Mouse (Mus musculus): ENCODE measurements at regions not wholly inside any gene's neighbourhood (a gene's known extent, or its start where the extent isn't known, plus 50 kb on each side); places are given as distances from the start of the nearest gene placed in this dataset.

DNA sequence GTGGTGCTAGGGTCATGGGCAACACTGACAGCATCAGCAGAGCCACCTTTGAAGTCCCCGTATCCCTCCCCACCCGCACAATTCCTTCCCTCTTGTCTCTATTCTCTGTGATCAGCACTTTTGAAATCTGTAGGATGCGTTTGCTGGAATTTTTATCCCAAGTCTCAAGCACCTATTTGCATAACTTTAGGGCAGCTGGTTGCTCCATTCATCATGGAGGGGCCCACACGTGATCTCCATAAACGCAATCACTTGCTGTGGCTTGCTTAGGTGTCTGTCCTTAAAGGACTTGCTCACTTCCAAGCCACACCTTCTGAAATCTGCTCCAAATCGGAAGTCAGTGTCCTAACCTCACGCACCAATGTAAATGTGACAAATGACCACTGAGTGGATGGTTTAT is 80.7 kb upstream of the Mgme1 start:
- H3K9ac ChIP-seq (ENCODE audit: low read depth, low read length): no peak overlapping the region
- H3K9me3 ChIP-seq (ENCODE audit: control insufficient read depth, low read length): no peaks in the 10 kb centered on the region
- H3K4me2 ChIP-seq: no peak overlapping the region
- no peak overlapping the region for H3K27ac ChIP-seq (ENCODE audit: low read depth, low read length)
- H3K4me3 ChIP-seq (ENCODE audit: low read depth, low read length): no peak overlapping the region
- peaks cover 4% of the 10 kb centered on the region; the same call in 1 of the 2 replicates for H3K4me1 ChIP-seq (replicated peaks; ENCODE audit: control insufficient read depth, insufficient read depth, low read length)
- 83% methylated on average over 7 of the region's 7 CpGs for WGBS
- no peaks in the 10 kb centered on the region for H3K27me3 ChIP-seq (replicated peaks; ENCODE audit: control insufficient read depth, insufficient read depth, low read length)
- no peaks in the 10 kb centered on the region for H3K36me3 ChIP-seq (ENCODE audit: control insufficient read depth, insufficient read depth, low read length)
- no peak for DNase-seq (ENCODE audit: low spot score)
- ATAC-seq (replicated peaks; ENCODE audit: low FRiP score): no peak

DNA sequence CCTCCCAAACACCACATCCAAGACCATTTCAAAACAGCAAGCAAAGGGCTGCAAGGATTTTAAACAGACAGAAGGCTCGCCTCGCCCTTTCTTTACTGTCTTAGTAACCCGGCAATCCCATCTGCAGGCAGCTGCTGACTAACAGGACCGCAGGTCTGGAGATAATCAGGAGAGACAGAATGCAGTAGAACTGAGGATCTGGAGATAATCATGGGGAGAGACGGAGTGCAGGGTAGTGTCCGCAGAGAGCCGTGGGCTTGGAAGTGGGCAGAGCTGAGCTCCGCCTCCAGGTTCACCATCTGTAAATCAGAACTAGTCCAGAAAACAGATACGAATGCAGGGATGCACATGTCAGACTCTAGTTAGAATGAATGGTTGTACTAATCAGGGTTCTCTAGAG is 79.4 kb upstream of the Mgme1 start:
- Histone ChIP-seq H3K9me3 (ENCODE audit: control insufficient read depth, low read length) (no peaks in the 10 kb centered on the region), H3K4me1 (replicated peaks; ENCODE audit: control insufficient read depth, insufficient read depth, low read length) (peaks cover 4% of the 10 kb centered on the region; the same call in 1 of the 2 replicates), H3K27ac (ENCODE audit: low read depth, low read length) (no peak overlapping the region), H3K9ac (ENCODE audit: low read depth, low read length) (no peak overlapping the region), H3K4me2 (no peak overlapping the region), H3K36me3 (ENCODE audit: control insufficient read depth, insufficient read depth, low read length) (no peaks in the 10 kb centered on the region), H3K27me3 (replicated peaks; ENCODE audit: control insufficient read depth, insufficient read depth, low read length) (no peaks in the 10 kb centered on the region), H3K4me3 (ENCODE audit: low read depth, low read length) (no peak overlapping the region)
- no peak for ATAC-seq (replicated peaks; ENCODE audit: low FRiP score)
- WGBS: 54% methylated on average over 9 of the region's 9 CpGs
- no peak for DNase-seq (ENCODE audit: low spot score)

DNA sequence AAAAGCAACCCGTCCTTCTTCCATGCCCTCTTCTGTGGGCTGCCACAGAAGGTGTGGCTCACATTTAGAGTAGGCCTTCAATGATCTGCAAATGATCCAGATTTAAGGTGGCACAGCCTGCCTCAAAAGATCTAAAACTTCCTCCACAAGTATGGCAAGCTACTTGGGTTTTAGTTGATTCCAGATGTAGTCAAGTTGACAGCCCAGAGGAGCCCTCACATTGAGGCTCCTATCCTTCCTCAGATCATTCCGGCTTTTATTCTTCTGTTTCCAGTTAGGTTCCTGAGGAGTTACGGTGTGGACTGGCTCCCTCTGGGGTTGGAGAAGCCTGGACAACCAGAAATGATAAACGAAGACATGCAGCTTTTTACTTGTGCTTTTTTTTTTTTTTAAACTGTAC is 78.8 kb upstream of the Mgme1 start:
- ATAC-seq (replicated peaks; ENCODE audit: low FRiP score) (no peak), DNase-seq (ENCODE audit: low spot score) (no peak)
- Histone ChIP-seq H3K27ac (ENCODE audit: low read depth, low read length) (no peak overlapping the region), H3K4me2 (no peak overlapping the region), H3K4me1 (replicated peaks; ENCODE audit: control insufficient read depth, insufficient read depth, low read length) (no peaks in the 10 kb centered on the region; the same call in 1 of the 2 replicates), H3K9ac (ENCODE audit: low read depth, low read length) (no peak overlapping the region), H3K36me3 (ENCODE audit: control insufficient read depth, insufficient read depth, low read length) (no peaks in the 10 kb centered on the region), H3K4me3 (ENCODE audit: low read depth, low read length) (no peak overlapping the region), H3K27me3 (replicated peaks; ENCODE audit: control insufficient read depth, insufficient read depth, low read length) (no peaks in the 10 kb centered on the region), H3K9me3 (ENCODE audit: control insufficient read depth, low read length) (no peaks in the 10 kb centered on the region)
- 74% methylated on average over 4 of the region's 4 CpGs for WGBS

DNA sequence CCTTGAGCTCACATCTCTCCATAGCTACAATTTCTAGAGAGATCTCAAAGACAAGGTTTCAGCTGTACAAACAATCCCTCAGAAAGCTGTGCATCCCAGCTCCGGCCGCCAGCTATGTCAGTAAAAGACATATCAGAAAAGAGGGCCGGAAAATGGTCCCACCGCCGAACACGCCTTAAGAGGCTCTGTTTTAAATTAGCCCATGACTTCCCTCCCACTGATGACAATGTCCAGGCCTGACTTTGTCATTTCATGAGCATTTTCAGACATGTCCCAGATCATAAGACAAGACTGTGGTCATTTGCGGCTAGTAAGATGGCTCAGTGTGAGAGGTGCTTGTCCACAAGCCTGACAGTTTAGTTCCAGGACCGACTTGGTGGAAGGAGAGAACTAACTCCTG is 78.0 kb upstream of the Mgme1 start:
- Histone ChIP-seq H3K4me3 (ENCODE audit: low read depth, low read length) (no peak overlapping the region), H3K4me2 (no peak overlapping the region), H3K27me3 (replicated peaks; ENCODE audit: control insufficient read depth, insufficient read depth, low read length) (no peaks in the 10 kb centered on the region), H3K36me3 (ENCODE audit: control insufficient read depth, insufficient read depth, low read length) (no peaks in the 10 kb centered on the region), H3K9me3 (ENCODE audit: control insufficient read depth, low read length) (no peaks in the 10 kb centered on the region), H3K4me1 (replicated peaks; ENCODE audit: control insufficient read depth, insufficient read depth, low read length) (no peaks in the 10 kb centered on the region; the same call in 1 of the 2 replicates), H3K9ac (ENCODE audit: low read depth, low read length) (no peak overlapping the region), H3K27ac (ENCODE audit: low read depth, low read length) (no peak overlapping the region)
- no peak for ATAC-seq (replicated peaks; ENCODE audit: low FRiP score)
- DNase-seq (ENCODE audit: low spot score): no peak
- 72% methylated on average over 8 of the region's 8 CpGs for WGBS

DNA sequence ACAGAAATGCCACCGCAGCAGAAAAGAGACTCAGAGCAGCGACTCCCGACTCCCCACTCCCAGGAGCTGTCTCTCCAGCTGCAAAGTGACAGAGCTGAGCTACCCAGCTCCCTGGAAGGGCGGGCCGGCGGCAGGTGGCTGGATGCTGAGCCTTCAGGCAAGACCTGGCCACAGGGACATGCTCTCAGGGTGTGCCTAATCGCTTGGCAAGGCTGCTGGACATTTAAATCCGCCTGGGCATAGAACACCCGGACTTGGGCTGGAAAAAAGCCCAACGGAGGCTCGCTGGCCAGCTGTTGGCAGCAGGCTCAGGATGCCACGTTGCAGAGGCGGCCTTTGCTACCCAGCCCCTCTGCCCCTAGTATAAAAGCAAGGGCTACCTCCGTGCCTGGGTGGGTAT is 74.6 kb upstream of the Mgme1 start:
- Histone ChIP-seq H3K27me3 (replicated peaks; ENCODE audit: control insufficient read depth, insufficient read depth, low read length) (no peaks in the 10 kb centered on the region), H3K4me2 (no peak overlapping the region), H3K4me1 (replicated peaks; ENCODE audit: control insufficient read depth, insufficient read depth, low read length) (peaks cover 6% of the 10 kb centered on the region), H3K36me3 (ENCODE audit: control insufficient read depth, insufficient read depth, low read length) (no peaks in the 10 kb centered on the region), H3K4me3 (ENCODE audit: low read depth, low read length) (no peak overlapping the region), H3K27ac (ENCODE audit: low read depth, low read length) (no peak overlapping the region), H3K9me3 (ENCODE audit: control insufficient read depth, low read length) (no peaks in the 10 kb centered on the region), H3K9ac (ENCODE audit: low read depth, low read length) (no peak overlapping the region)
- DNase-seq (ENCODE audit: low spot score) (no peak), ATAC-seq (replicated peaks; ENCODE audit: low FRiP score) (no peak)
- 61% methylated on average over 14 of the region's 14 CpGs for WGBS

DNA sequence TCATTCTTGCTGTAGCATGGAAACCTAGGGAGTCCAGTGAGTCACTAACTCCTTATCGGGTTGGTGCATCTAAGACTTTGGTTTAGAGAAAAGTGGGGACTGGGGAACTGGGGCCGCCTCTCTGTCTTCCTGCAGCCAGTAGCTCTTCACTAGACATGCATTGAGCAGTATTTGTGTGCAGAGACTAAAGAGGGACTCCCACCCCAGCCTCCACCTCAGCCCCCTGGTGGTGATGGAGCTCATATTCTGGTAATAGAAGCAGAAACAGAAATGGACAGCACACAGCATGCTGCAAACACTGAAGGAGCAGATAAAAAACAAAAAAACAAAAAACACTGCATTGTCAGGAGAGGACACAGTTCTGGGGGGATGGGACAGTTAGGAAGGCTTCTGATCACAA is 73.3 kb upstream of the Mgme1 start:
- DNase-seq (ENCODE audit: low spot score) (no peak), ATAC-seq (replicated peaks; ENCODE audit: low FRiP score) (no peak)
- no peak overlapping the region for H3K4me3 ChIP-seq (ENCODE audit: low read depth, low read length)
- no peaks in the 10 kb centered on the region for H3K9me3 ChIP-seq (ENCODE audit: control insufficient read depth, low read length)
- H3K36me3 ChIP-seq (ENCODE audit: control insufficient read depth, insufficient read depth, low read length): no peaks in the 10 kb centered on the region
- H3K4me1 ChIP-seq (replicated peaks; ENCODE audit: control insufficient read depth, insufficient read depth, low read length): peaks cover 6% of the 10 kb centered on the region
- H3K4me2 ChIP-seq: no peak overlapping the region
- WGBS: 67% methylated on average over 2 of the region's 2 CpGs
- H3K9ac ChIP-seq (ENCODE audit: low read depth, low read length): no peak overlapping the region
- H3K27ac ChIP-seq (ENCODE audit: low read depth, low read length): no peak overlapping the region
- no peaks in the 10 kb centered on the region for H3K27me3 ChIP-seq (replicated peaks; ENCODE audit: control insufficient read depth, insufficient read depth, low read length)

DNA sequence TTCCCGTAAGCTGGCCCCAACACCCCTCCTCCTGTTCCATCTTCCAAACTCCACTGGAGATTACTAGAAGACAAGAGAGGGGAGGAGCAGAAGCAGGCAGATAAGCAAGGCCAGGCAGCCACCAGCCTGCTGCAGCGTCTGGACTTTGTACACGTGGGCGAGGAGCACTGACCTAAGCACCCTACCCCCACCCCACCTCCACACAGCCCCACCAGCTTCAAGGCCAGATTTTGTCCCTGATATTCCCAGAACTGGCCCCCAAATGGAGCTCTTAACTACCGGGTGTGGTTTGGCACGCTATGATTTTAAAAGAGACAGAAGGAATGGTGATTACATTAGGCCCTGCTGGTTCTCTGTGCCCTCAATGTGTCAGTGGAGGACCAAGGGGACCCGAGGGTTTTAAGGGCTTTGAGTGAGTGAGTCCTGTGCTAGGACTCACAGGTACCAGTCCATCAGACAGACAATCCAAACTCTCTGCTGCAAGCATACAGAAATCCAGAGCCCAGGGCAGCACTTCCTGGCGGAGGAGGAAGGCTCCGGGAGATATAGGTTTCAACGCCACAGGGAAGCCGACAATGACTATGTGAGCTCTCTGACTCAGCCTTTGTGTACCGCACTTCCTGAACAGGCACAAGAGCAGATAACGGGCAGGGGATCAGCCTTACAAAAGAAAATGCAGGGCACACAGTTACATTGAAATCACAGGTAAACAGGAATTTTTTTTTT is 72.0 kb upstream of the Mgme1 start:
- ATAC-seq (replicated peaks; ENCODE audit: low FRiP score) (peak; percentile 67), DNase-seq (ENCODE audit: low spot score) (peak; percentile 53)
- Histone ChIP-seq H3K27ac (ENCODE audit: low read depth, low read length) (peak overlapping the region; percentile 76), H3K4me3 (ENCODE audit: low read depth, low read length) (no peak overlapping the region), H3K4me2 (peak overlapping the region; percentile 41), H3K9ac (ENCODE audit: low read depth, low read length) (0 out of 2 replicates have a peak overlapping the region, but pooled peaks have one; percentile 35), H3K4me1 (replicated peaks; ENCODE audit: control insufficient read depth, insufficient read depth, low read length) (peaks cover 6% of the 10 kb centered on the region), H3K36me3 (ENCODE audit: control insufficient read depth, insufficient read depth, low read length) (no peaks in the 10 kb centered on the region), H3K27me3 (replicated peaks; ENCODE audit: control insufficient read depth, insufficient read depth, low read length) (no peaks in the 10 kb centered on the region), H3K9me3 (ENCODE audit: control insufficient read depth, low read length) (no peaks in the 10 kb centered on the region)
- 12% methylated on average over 13 of the region's 13 CpGs for WGBS

All from liver, embryonic 11.5 days (tissue).